Mouse (Mus musculus): ENCODE data around the gene Mrpl14.

GRCm38 (mm10) chr17:45644185-45644584 is 41.9 kb upstream of the Mrpl14 start:
- TF ChIP-seq CTCF (IDR thresholded peaks at IDR 0.05; ENCODE audit: borderline replicate concordance, insufficient read depth, low read length) (no peak), POLR2A (IDR thresholded peaks at IDR 0.05; ENCODE audit: low read depth, low read length) (no peak)
